Mouse (Mus musculus) CD8-positive naive resting alpha-beta T cell, adult 2 months (primary cell): Measurements from ENCODE around the gene Acsf3.

Experiments
- DNase-seq, 2 experiments: peaks; one replicate each; pipeline ENCODE4 v3.0.0; 2022; ENCODE audit warnings: low read depth in 2 of 2, low spot score in 2 of 2

Acsf3 gene

DNA sequence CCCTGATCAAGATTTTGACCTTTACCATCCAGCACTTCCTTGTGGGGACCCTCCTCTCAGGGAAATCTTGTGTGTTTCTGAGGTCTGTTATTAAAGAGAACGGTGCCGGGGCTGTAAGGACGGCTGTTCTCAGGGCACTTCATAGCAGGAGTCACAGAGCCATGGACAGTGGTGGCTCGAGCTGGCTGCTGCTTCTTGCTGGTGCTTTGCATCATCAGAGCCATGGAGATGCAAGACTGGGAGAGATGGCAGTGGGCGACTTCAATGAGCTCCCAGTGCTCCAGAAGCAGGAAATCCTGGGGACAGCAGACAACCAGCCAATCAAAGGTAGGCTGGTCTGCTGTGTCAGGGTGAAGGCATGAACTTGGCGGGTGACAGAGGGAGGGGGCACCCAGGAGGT lies 14.2 kb upstream of the Acsf3 start:
- no peak for DNase-seq

DNA sequence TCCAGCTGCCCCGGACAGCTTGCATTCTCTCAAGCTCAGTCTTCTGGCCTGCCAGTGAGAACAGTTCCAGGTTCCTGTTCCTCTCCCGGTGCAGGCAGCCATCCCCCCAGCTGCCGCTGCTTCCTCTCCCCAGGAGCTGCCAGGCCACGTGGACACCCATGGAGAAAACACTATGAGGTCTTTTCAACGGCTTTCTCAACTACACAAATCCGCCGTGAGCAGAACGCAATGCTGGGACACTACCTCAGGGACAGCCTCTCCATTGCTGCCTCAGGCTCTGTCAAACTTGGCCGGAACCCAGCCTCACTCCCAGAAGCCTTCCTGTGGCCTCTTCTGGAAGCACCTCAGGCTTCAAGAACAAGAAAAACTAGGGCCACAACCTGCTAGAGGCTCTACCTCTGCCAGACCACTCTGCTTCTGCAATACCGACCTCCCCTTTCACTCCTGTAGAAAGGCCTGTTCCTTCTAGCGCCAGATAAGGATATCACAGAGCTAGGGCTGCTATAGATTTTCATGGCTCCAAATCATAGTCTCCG lies 12.5 kb upstream of the Acsf3 start:
- no peak for DNase-seq

DNA sequence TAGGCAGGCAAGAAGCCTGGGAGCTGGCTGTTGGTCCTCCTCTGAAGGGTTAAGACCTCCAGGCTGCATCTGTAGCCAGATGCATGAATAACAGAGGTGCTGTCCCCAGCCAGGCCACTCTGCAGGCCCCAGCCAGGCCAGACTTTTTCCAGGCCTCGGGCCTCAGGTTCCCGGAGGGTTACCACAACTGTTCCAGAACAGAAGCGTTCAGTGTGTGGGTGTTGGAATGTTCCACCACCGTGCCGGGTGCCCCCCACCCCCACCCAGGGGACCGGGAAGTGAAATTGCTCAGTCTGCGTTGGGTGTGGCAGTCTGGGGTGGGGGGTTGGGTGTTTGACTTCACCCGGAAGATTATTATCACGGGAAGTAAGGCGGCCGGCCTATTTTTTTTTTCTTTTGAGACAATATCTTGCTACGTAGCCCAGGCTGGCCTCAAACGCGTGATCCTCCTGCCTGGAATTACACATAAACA lies 12.0 kb upstream of the Acsf3 start:
- DNase-seq, result no peak

DNA sequence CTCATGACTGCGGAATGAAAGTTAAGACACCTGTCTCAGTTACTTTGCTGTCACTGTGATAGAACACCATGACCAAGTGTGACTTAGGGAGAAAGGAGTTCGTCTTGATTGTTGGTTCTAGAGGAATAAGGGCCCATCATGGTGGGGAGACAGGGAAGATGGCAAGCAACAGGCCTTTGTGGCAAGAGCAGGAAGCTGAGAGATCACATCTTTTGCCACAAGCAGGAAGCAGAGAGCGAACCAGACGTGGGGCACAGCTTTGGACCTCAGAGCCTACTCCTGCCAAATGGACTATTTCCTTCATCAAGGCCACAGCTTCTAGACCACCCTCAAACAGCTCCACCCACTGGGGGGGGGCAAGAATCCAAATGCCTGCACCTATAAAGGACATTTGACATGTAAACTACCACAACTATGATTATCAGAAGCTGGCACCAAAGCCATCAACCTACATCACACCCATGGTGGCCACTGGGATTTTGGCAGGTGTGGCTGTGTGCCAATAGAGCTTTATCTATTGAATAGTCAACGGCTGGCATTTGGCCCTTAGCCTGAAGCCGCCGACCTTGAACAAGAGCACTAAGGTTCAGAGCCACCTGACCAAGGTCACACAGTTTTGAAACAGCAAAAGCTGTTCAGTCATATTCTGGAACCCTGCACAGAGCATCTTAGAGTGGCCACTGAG lies 10.4 kb upstream of the Acsf3 start:
- no peak for DNase-seq

DNA sequence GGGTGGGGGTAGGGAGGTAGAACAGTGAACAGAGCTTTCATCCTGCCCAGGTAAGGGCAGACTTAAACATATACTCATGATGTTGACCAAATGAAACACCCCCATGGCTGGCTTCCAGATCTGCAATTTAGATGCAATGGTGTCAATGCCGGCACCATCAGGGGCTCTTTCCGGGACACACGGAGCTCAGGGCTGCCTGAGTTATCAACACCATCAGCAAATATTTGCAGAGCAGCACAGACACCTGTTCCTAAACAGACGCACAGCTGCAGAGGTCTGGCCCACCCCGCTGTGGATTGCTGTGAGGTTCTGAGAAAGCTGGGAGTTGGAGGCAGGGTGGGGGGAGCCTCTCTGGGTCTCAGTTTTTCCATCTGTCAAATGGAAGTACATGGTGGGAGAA lies 9.1 kb upstream of the Acsf3 start:
- DNase-seq, result no peak

DNA sequence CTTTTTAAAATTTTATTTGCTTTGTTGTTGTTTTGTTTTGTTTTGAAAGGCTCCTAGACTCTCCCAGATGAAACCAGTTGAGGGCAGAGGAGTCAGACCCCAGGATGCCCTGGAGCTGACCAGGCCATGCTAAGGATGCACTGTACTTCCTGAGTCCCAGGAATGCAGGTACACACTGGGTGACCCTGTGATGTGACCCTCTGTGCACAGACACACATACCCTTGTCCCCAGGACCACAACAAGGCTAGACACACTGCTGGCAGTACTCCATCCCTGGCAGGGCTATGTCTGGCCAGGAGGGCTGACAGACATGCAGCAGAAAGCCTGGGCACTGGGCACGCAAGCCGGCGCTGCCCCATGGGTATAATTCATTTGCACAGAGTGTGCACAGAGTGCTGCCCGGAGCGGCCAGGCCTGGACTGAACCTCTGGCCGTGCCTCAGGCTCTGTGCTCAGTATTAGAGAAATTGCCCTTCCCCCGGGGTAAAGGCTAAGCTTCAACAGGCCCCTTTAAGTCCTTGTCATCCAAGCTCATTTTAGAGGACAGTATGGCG lies 8.6 kb upstream of the Acsf3 start:
- DNase-seq, result no peak

DNA sequence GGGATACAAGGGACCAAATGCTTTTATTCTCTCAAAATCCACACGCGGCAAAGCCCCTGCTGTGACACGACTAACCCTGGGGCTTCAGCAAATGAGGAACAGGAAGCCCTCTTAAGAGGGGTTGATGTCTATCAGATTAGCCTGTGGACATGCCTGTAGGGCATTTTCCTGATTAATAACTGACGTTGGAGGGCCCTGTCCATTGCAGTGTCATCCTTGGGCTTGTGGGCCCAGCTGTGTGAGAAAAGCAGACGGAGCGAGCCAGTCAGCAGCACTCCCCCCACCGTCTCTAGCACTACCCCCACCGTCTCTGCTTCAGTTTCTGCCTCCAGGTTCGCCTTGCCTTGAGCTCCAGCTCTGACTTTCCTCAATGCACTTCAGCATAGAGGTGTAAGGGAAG lies 8.1 kb upstream of the Acsf3 start:
- DNase-seq, result no peak

DNA sequence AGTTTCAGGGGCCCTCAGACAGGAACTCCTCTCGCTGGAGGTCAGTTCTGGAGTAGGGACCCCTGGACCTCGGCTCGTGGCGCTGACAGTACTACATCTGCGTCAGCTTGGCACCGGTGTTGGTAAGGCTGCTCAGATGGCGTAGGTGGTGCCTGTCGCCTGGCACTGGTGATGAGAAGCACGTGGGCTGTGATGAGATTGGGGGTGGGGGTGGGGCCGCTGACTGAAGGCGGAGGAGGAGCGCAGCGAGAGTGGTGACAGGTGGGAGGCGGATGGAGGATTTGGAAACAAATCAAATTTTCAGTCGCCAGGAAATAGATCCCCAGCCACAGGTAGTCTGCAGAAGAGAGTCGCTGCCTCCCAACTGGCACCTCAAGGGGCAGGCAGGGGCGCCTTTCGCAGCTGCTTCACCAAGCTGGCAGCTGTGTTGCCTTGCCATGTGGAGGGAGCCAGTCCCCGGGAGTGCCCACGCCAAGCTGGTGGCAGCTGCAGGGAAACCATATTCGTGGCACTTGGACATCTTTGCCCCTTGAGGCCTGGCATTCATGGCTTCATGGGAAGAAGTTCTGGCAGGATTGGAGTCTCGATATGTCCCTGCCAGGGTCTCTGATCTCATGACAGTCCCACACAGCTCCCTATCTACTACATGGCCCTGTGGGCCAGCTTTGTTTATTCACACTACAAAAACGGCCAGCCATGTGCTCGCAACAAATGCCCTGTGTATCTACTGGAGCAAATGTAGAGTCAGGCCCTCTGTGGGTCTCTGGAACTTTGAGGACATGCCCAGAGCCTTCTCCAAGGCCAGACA lies 5.8 kb upstream of the Acsf3 start:
- DNase-seq, result no peak

DNA sequence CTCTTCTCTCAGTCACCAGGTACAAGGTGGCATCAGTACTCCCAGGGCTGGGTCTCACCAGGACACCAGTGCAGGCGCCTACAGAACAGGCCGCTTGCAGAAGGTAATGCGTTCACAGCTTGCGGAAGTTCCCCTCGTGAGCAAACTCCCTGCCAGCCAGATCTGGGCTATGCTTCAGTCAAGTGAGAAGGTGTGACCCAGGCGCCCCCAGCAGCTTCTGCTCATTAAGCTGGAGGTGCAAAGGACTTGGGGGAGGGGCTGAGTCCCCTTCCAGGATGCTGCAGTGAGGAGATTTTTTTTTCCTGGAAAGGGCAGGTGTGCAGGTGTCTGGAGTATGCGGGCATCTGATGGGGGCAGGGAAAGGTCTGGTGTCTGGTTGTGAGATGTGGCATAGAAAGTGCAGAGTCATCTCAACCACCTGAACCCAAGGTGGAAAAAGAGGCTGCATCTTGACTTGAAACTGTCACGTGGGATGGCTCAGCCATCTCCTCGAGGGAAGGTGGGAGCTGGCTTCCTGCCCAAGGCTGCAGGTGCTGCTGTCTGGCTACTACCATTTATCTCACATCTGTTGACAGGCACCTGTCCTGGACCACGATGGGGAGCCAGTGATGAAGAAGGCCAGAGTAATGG lies 2.7 kb upstream of the Acsf3 start:
- no peak for DNase-seq

DNA sequence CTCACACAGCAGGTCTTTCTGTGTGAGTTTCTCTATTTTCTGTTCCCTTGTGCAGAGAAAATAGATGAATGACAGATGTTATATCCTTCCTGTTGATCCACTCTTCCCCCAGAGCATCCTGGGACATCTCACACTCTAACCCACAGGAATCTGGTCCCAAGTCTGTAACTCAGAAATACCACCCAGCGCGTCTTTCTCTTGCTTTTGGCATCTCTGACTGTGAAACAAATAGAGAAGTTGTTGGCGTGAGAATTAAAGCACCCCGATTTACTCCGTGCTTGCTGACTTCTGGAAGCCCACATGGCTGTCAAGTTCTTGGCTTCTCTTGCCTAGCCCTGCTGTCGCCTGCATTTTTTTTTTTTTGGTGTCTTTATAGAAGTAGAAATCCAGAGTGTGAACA lies 2.4 kb downstream of the Acsf3 start:
- DNase-seq, result no peak

DNA sequence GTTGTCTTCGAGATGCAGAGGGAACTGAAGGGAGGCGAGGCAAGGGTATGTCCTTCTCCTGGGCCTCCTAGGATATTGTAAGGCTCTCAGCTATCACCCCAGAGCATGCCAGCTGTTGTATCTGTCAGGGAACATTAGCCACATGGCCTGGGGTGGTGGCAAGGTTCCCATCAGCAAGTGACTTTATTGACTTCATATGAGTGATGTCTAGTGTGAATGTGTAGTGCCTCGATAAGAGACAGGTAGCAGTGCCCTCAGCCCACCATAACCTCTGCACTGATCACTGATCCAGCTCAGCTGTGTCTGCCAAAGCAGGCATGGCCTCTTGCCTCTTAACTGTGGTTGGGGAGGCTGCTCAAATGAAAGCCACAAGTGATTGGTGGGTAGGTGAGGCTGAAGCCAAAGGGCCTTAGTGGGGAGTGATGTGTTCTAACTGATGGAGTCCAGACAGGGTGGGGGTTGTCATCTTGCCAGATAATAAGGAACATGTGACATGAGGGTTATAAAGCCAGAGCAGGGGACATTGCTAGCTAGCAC lies 3.5 kb downstream of the Acsf3 start:
- DNase-seq, result no peak

DNA sequence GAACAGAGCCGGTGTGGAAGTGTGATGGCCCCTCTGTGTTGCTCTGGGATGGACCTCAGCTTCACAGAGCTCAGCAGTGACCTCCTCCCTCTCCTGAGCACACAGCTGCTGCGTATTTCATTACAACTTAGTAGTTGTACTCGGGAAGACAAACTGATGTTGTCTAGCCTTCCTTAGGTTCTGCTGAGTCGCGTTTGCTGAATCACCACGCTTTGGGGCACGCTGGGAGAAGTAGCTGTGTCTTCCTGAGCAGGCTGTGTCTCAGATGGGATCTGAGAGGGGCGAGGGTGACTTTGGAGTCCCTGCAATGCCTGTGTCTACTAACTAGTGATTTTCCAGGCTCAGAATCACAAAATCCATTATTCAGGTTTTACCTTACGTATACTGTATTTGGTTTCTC lies 4.0 kb downstream of the Acsf3 start:
- no peak for DNase-seq

DNA sequence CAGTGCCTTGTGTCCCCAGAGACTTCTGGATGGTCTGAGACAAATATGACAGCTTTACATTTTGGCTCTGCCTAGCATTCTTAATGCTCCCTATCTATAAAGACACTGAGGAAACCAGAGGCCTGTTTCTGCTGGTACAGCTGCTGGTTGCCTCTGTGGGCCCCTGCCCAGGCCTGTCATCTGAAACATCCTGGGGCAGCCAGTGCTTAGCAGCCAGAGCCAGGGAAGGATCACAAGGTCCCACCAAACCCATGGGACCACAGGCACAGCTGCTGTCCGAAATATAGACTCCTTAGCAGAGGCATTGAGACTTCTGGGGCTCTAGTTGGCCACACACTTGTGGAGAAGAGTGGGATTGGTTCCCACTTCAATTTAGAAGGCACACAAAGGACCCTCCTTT lies 9.5 kb downstream of the Acsf3 start:
- no peak for DNase-seq

DNA sequence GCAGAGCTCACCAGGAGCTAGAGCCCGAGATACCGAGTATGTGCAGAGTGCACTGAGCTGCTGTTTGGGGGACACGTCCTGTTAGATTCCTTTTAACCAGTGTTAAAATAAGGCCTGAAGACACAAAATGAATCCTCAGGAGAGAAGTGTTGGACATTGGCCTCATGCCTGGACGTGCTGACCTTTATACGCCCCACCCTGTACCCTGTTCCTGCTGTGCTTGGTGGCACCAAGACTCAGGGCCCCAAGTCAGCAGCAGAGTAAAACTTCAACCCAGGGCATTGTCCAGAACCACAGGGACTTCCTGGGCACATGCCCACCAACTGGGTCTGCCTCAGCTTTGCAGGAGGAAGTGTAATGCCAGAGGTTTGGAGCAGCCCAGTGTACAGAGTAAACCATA lies 14.5 kb downstream of the Acsf3 start:
- no peak for DNase-seq

DNA sequence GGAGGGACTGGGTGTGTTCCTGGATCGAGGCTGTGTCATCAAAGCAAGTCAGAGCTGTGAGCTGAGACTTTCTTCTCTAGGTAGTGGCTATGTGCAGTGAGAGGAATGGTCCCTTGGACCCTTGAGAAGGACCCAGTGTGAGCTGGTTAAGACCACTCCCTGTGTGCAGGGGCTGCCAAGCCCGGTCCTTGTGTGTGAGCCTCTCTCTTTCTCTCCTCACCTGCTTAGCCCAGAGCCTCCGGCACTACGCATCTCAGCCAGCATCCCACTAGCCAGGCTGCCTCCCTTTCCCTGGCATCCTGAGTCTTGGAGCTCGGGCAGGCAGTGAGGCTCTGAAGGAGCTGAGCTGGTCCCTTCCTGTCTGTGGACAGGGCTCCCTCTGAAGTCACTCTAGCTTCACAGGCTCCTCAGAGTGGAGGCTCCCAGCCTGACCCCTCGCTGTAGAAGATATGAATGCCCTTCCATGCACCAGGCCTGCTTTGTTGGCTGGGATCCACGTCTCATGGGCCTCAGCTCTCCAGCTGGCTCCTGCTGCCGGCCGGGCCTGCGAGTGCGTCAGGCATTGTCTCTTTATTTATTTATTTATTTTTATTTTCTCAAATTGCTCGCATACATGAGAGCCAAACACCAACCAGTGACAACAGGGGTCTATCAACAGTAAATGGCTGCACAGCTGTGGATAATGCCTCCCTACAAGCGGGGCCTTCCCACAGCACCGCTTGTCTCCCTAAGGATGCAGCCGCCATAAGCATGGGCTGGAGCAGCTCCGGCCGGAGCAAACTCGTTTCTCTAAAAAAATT lies 18.3 kb downstream of the Acsf3 start:
- DNase-seq, result no peak

DNA sequence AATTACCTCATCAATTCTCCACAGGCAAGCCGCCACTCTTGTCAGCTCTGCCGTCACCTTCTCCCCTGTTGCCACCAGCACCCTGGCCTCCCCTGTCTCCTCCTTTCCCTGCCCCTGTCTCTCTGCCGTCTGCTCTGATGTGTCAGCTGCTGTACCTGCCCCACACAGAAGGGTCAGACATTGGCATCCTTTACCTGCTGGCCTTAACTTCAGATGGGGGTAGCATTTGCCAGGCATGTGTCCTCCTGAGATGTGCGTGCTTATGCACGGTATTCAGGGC lies 18.8 kb downstream of the Acsf3 start:
- no peak for DNase-seq

DNA sequence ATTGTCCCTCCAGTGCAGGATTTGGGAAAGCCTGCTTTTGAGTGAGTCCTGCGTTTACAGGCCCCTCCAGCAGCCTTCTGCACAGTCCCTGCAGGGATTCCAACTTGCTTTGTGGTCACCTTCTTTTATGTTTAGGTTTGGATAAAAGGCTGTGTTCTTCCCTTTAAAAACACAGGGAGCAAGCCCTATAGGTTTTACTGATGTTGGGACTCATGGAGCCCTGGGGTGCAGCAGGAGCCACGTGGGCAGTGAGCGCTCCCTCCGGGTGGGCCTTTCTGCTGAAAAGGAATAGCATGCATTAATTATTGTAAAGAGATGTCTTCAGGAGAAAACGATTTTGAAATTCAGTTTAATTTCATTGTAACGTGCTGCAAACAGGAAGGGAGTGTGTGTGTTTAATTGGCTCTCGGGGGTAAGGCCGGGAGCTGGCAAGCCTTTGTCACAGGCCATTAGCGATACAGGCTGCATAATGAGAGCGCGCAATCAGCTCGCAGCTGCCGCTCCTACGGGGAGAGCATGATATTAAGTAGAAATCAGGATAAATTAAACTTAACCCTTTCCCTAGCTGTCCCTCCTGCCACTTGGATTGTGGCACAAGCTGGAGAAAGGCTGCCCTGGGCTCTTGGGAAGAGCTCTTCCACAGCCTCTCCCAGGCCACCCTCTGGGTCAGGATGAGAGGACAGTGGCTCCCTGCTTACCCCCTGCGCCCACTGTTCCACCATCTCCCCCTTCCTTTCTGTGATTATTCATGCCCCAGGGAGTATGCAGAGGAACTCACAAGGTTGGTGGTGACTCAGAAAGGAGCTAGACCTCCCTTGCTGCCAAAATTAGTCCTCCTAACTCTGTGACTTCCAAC lies 28.8 kb downstream of the Acsf3 start:
- no peak for DNase-seq

DNA sequence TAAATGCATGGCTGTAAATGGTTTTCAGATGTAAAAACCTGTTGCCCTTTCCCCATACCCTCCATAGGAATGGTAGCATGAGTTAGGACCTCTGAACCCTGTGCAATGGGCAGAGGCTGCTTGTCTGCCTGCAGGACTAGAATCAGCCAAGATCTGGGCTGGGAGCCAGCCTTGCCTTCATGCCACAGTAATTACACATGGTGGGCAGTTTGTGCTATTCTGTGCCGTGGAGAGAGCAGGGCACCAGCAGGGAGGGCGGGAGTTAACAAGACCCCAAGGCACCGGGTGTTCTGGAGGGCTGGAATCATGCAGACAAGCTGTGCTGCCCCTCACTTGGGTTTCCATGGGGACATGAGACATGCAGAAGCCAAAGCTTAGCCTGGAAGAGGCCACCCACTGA lies 30.1 kb downstream of the Acsf3 start:
- no peak for DNase-seq

DNA sequence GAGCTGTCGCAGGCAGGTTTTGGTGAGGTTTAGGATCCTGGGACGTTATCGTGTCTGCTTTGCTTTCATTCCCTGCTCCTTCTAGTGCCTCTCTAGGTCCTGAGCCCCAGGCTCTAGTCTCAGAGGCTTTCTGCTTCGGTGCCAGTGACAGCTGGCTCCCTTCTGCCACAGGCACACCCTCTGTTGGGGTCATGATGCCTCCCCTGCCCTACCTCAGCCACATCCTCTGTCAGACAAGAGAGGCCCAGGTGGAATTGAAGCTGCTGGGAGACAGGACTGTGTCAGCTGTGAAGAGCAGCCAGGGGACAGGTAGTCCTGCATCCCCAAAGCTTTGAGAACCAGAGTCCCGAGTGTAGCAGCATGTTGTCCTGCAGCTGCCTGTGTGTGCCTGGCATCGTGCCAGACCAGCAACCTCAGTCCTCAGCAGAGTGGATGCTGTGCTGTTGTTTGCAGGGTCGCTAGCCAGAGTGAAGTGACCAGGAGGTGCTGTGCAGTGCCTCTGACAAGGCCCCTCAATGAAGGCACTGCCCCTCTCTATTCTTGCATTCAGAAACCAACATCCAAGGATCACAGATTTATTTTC lies 31.8 kb downstream of the Acsf3 start:
- no peak for DNase-seq

DNA sequence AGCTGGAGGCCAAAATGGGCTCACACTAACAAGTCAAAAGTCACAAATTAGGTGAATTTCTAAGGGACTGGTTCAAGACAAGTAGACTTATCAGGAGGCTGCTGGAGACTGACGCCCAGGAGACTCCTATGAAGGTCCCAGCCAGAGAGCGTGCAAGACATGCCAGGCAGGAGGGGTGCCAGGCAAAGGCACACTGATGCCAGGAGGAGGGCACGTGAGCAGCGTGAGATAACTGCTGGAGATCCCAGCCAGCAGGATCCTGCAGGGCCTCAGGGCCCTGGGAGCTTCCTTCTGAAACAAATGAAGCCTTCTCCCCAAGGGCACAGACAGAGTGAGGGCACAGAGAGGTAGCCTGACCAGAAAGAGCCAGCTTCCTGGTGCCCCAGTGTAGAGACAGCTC lies 32.6 kb downstream of the Acsf3 start:
- no peak for DNase-seq
